Mouse (Mus musculus): Measurements from ENCODE around the gene Slc25a36. TPM values are rescaled to one million over a fixed set of nuclear protein-coding genes. Genes with fewer than 3 reads are reported as not detected.

Slc25a36 gene
- 10 to 100 TPM; 82.5 to 87.7 TPM for total RNA-seq (2021)
- long read RNA-seq, experiment 1, full-length matches to known transcripts, result 10 of 26 reads
- long read RNA-seq, experiment 1, partial matches to known transcripts, result 2 of 26 reads
- long read RNA-seq, experiment 1, other reads (novel, unspliced or antisense), result 14 of 26 reads
- long read RNA-seq, experiment 2, full-length matches to known transcripts, result 2 of 8 reads
- long read RNA-seq, experiment 2, partial matches to known transcripts, result 1 of 8 reads
- long read RNA-seq, experiment 2, other reads (novel, unspliced or antisense), result 5 of 8 reads

DNA sequence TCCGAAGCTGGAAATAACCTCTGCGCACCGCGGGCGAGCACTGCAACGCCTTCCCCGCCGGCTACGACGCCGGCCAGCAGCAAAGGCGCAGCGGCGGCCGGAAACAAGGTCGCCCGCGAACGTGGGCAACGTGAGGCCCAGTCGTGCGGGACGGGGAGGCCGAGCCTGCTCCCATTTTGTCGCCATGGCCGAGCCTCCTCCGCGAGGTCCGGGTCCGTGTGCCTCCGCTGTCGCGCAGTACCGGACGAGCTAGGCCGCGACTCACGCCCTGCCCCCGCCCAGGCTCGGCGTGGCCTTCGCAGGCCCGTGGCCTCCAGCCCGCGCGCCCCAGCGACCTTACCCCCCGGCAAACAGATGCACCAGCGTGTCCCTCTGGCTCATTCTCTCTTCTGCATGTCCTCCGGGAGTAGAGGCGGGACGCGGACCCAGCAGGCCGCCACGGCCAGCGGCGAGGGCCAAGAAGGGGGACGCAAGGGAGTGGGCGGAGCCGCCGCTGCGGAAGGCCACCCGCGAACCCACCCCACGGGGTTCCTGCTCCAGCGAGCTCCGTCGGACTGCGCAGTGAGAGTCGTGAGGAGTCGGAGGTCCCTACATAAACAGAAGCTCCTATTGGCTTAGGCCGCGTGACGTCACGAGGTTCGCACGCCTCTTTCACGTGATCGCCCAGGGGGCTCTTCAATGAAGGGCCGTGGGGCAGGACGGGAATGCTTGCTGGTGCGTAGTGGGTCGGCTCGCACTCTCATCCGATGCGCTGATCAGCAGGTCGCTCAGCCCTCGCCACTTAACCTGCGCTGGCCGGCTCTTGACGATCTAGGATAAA, at the start of gene Slc25a36:
TSS of gene Slc25a36 (minus strand) at position 587 of the 820 bp plus-strand sequence.
- intact Hi-C loops (cut with DNase I), result loop anchor here (5.0 kb wide), 1 partner anchor 52 kb away; no protein-coding TSS in a partner anchor
- DNase-seq (ENCODE audit: low spot score in 2 of 2), result peak; percentile 97 to 98

DNA sequence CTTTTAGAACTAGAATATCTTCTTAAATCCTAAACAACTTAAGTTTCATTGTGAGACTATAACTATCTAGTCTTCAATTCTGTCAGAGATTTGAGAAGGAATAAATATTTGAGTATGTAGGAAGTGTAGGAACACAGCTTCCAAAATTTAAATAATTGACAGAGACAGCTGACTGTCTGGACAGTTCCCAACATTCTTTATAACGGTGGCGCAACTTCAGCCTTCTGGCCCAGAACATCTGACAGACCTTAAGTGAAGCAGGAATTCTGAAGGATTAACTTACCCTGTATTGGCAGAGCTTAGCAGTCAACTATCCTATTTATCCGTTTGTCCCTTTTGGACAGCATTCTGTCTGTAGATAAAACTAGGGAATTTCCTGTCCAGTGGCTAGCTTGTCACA, 47.5 kb upstream of the Slc25a36 start:
- DNase-seq (ENCODE audit: low spot score in 2 of 2), result no peak
- intact Hi-C loops (cut with DNase I), result no loop called here

DNA sequence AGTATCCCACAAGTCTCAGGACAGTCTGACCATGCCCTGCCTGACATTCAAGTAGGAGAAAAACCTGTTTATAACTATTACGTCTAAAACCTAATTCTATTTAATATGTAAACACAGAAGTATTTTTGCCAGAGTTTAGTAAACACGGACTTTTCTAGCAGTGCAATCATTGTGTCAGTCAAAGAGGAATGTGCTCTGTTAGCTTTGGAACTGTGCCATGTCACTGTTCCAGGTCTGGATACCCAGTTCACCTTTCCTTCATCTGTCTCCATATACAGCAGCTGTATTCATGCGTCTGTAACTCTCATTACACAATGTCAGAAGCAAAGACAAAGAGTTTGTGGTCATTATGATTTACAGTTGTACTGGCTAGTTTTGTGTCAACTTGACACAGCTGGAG, 45.0 kb upstream of the Slc25a36 start:
- intact Hi-C loops (cut with DNase I), result no loop called here
- no peak for DNase-seq (ENCODE audit: low spot score in 2 of 2)

DNA sequence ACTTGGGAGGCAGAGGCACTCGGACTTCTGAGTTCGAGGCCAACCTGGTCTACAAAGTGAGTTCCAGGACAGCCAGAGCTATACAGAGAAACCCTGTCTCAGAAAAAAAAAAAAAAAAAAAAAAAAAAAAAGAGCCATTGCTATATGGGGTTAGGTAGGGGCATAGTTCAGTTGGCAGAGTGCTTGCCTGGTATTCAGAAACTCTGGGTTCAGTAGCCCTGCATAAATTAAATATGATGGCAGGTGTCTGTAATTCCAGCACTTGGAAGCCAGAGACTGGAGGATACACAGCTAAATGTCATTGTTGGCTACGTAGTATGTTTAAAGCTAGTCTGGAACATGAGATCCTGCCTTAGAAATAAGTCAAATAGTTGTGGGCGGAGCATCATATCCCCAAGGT, 44.0 kb upstream of the Slc25a36 start:
- DNase-seq (ENCODE audit: low spot score in 2 of 2), result no peak
- intact Hi-C loops (cut with DNase I), result no loop called here

DNA sequence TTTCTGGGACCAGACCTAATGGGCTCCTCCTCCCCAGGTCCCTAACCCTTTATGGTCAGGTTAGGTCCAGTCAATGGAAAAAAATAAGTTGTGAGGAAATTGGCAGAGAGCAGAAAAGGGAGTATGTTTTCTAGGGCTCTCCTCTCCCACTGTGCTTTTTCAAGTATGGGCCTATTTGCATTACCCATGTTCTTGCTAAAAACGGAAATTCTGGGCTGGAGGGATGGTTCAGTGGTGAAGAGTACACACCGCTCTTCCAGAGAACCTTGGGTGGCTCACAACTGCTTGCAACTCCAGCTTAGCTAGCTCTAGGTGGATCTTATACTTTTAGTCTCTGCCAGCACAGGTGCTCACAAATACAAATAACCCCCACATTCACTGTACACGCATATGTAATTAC, 42.0 kb upstream of the Slc25a36 start:
- intact Hi-C loops (cut with DNase I), result no loop called here
- no peak for DNase-seq (ENCODE audit: low spot score in 2 of 2)

DNA sequence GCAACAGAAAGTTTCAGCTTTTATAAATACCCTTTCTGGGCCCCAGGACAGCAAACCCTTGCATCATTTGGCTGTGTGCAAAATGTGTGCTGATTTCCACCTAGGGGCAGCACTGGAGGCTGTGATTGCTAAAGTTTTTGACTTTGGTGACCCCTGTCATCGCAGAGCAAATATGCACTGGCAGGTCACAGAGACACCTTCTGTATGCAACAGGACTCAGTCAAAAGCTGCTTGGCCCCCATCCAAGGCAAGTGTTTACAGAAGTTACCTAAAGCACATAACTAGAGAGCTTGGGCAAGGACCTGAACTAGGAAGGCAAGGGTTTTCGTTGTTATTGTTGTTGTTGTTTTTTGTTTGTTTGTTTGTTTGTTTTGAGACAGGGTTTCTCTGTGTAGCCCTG, 36.3 kb upstream of the Slc25a36 start:
- intact Hi-C loops (cut with DNase I), result no loop called here
- DNase-seq (ENCODE audit: low spot score in 2 of 2), result no peak

DNA sequence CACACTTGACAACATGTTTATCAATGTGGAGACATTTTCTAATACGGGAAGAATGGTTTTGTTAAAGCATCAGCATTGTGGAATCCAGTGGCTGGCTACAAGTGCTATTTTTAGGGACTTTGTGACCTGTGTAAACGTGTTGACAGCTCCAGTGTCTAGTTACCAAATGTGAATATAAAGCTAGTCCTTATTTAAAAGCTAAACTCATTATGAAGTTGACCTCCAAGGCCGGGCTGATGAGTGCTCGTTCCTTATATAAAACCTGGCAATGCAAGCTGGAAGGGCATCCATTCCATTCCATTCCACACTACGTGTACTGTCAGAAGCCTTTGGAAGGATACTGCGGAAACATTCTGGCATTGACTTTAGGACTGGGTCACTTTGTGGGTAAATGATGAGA, 34.4 kb upstream of the Slc25a36 start:
- intact Hi-C loops (cut with DNase I), result no loop called here
- no peak for DNase-seq (ENCODE audit: low spot score in 2 of 2)

DNA sequence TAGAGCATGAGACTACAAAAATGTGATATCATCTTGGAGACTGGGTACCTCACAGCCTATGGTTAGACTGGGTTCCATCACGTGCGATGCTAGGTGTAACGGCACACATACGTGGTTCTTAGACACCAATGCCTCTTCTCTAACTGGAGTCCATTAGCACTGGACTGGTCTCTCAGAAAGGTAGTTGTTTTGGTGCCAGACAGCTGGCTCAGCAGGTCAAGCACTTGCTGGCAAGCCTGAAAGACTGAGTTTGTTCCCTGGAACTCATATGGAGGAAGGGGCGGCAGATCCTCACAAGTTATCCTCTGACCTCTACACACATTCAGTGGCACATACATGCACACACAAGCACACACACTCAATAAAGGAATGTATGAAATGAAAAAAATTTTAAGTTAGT, 32.5 kb upstream of the Slc25a36 start:
- intact Hi-C loops (cut with DNase I), result no loop called here
- DNase-seq (ENCODE audit: low spot score in 2 of 2), result no peak

DNA sequence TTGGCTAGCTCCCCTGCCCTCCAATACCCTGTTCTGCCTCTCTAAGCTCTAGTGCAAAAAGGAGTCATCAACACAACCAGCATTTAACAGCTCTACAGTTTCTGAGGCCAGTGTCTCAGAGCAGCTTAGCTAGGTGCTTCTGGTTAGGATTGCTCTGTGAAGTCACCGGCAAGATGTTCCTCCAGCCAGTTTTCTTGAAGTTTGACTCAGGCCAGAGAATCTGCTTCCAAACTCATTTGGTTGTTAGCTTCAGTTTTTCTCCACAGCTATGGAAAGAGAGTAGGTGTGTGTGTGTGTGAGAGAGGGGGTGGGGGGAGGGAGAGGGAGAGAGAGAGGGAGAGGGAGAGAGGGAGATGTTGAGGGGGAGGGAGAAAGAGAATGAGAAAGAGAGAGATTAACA, 31.6 kb upstream of the Slc25a36 start:
- intact Hi-C loops (cut with DNase I), result no loop called here
- DNase-seq (ENCODE audit: low spot score in 2 of 2), result no peak

DNA sequence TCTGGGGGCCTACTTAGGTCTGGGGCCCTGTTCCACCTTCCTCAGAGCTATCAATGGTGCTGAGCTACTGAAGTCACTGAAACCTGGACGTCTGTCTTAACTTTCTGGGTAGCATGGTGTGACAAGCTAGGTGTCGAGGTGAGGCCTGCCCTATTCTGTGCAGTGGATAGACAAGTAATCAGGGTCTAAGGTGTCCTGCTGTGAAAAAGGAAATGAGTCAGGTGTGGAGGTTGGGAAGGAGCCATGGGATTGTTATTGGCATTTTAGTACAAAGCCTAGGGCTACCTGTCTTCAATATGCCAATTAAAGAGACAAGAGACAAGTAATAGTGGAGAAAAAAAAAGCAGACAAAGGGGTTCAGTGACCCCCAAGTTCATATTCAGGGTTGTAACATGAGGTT, 30.8 kb upstream of the Slc25a36 start:
- DNase-seq (ENCODE audit: low spot score in 2 of 2), result no peak
- intact Hi-C loops (cut with DNase I), result no loop called here

DNA sequence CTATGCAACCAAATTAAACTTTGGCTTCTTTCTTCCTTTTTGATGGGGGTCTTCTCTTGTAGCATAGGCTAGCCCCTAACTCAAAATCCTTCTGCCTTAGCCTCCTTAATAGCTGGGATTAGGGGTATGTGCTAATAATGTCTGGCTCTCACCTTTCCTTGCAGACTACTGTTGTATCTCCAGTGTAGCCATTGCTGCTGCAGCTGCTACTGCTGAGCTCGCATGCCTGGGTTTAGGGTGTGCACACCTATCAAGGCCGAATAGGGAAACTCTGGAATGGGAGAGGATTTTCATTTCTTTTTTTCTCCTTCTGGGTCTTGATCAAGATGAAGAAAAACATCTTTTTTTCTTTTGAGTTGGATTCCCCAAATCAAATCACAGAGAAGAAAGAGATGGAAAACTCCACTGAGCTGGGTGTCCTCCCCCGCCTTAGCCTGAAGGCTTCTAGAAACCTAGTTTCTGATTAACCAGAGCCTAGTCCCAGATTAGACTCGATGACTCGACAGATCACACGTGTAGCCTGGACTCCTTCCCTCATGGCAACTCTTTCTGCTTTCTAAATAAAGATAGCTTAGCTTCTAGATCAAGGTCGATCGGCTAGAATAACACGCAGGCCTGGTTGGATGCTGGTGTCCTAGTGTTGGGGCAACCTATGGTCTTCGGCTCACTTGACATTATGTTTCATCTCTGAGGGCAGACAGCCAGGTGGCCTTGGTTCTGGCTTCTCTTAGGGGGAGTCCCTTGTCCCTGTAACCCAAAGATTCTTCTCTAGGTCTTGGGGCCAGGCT, 29.4 kb upstream of the Slc25a36 start:
- intact Hi-C loops (cut with DNase I), result no loop called here
- peak in 1 of 2 experiments; percentile 11 for DNase-seq (ENCODE audit: low spot score in 2 of 2)

DNA sequence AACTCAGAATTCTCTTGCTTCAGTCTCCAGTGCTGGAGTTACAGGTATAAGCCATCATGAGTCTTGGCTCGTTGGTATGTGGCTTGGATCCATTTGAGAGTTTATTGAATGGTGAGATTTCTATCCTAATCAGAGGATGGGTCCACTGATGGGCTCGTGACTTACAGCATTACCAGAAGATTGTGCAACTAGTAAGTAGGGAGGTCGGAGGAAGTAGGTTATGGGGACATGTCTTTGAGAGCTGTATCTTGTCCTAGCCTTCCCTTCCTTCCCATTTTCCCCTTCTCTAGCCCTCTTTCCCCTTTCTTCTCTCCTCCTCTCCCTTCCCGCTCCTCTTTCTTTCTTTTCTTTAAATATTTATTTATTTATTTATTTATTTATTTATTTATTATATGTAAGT, 26.7 kb upstream of the Slc25a36 start:
- intact Hi-C loops (cut with DNase I), result no loop called here
- DNase-seq (ENCODE audit: low spot score in 2 of 2), result no peak

DNA sequence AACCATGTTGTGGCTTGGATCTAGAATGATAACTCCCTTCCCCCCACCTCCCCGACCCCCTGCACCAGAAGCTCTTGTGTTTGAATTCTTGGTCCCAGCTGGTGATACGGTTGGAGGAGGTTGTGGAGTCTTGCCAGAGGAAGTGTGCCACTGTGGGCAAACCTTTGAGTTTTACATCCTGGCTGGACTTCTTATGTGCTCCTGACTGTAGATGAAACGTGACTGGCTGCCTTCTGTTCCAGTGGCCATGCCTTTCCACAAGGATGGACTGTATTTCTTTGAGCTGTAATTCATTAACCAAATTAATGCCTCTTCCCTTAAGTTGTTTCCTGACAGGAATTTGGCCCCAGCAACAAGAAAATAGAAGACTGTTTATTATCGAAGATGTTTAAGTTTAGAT, 26.2 kb upstream of the Slc25a36 start:
- no peak for DNase-seq (ENCODE audit: low spot score in 2 of 2)
- intact Hi-C loops (cut with DNase I), result no loop called here

DNA sequence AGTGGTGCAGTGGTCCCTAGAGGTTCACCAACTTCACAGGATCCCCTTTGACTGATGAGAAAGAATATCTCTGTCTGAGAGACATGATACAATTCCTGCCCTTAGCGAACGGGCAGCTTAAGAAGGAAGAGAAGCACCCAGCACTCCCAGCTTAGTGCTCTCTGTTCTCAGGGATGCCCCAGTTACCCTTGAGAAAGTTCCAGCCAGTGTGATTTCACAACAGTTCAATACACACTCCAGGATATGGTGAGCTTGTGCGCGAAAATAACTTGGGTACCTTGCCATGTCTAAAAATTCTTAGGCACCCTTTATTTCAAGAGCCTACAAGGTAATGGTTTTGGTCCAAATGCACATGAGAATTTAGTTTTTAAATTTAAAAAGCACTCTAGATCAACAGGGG, 24.9 kb upstream of the Slc25a36 start:
- intact Hi-C loops (cut with DNase I), result no loop called here
- DNase-seq (ENCODE audit: low spot score in 2 of 2), result no peak

DNA sequence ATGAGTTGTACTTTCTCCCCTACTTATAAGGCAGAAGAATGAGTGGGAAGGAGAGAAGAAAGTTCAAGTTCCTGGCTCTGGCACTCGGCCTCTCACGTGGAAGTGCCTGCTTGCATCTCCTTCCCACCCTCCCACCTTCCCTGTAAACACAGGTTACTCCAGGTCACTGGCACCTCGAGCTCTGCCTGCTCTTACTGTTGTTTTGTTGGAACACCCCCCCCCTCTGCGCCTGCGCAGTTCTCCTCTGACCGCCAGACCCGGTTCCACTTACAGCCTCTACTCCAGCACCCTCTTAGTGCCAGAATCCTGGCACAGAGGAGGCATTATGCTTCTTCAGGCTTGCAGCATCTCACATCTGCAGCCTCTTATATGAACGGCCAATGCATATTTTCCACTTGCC, 22.2 kb upstream of the Slc25a36 start:
- DNase-seq (ENCODE audit: low spot score in 2 of 2), result no peak
- intact Hi-C loops (cut with DNase I), result no loop called here

DNA sequence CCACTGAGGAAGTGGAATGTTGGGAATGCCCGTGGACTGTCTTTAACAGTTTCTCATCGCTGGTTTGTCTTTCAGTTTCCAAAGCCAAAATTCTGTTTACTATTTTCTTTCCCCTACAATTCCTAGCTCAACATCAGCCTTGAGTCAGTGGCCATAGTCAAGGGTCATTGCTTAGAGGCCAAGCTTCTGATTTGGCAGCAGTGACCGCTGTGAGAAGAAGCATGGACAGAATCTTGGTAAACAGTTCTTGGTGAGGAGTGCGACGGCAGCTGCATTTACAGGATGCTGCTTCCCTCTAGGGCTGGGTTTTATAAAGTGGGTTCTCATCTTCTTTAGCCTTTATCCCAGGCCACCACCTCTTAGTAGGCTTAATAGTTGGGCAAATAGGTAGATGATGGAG, 19.0 kb upstream of the Slc25a36 start:
- intact Hi-C loops (cut with DNase I), result no loop called here
- no peak for DNase-seq (ENCODE audit: low spot score in 2 of 2)

DNA sequence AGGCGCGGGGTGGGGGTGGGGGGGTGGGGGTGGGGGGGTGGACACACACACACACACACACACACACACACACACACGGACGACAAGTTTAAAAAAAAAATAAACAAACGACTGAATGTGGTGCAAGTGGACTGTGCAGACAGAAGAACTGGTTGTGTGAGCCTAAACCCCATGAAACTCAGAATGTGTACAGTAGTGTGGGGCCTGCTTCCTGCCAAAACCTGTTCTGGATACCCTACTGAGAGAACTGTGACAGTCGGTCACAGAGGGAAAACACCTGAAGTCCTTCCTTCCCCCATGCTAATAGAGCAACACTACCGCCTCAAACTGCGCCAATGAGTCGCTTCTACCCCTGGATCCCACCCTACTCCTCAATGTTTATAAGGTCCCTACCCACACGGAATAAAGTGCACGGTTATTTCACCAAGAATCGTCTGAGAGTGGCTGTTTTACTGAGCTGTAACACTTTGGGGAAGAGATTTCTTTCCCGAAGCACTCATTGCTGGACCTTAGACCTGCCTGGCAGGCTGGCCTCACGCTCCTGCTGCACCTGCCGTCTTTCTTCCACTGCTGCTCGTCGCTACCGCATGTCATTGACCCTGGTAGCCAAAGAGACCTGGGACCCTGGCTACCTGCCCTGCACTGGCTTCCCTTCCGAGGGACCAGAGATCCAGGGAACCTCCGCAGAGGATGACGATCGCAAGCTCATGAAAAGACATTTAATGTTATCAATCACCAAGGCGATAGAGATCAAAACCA, 13.2 kb upstream of the Slc25a36 start:
- intact Hi-C loops (cut with DNase I), result no loop called here
- no peak for DNase-seq (ENCODE audit: low spot score in 2 of 2)

DNA sequence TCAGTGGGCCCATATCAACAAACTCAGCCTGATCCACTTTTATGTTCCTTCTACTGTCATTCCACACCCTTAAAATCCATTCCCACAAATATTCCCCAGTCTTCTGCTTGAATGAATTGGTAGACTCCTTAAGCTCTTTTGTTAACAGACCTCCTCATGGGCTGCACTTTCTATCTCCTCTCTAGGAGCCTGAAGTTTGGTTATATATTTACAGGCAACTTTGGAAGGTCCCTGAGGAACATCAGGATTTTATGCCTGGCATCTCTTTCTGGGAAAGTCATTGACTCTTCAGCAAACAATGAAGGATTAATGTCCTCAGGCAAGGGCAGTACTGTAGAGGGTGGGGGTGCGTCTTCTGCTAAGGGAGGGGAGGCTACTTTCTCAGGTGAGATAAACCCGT, 10.5 kb upstream of the Slc25a36 start:
- DNase-seq (ENCODE audit: low spot score in 2 of 2), result no peak
- intact Hi-C loops (cut with DNase I), result no loop called here

DNA sequence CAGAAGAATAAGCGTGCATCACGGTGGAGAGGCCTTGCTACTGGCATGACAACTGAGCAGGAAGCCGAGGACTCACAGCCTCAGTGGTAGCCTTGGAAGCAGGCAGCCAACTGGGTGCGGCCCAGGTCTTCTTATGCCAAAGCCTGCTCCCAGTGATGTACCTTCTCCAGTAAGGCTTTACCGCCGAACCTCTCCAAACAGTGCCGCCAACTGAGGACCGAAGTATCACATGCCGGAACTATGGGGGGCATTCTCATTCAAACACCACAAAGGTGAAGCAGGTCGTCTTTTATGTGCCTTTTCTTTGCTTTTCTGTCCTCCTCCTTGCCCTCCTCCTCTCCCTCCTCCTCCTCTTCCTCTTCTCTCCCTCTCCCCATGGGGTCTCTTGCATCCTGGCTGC, 3.3 kb upstream of the Slc25a36 start:
- intact Hi-C loops (cut with DNase I), result loop anchor here (5.0 kb wide), 1 partner anchor 48 kb away; no protein-coding TSS in a partner anchor
- no peak for DNase-seq (ENCODE audit: low spot score in 2 of 2)

DNA sequence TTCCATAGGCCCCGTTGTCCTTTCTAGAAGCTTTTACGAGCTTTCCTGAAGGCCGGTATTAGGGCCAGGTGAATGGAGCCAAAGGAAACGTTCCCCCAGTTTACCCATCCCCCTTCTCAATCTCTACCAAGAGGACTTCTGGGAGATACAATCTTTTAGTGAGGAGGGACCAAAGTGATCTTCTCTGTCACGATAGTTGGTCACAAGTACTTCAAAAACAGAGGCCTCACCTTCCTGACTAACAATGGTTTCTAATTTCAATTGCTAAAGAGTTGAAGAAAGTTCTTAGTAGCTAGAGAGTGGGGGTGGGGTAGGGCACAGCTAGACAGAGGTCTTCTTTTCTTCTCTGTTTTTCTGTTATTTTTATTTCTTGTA, 2.6 kb upstream of the Slc25a36 start:
- no peak for DNase-seq (ENCODE audit: low spot score in 2 of 2)
- intact Hi-C loops (cut with DNase I), result loop anchor here (5.0 kb wide), 1 partner anchor 49 kb away; no protein-coding TSS in a partner anchor
